Mouse (Mus musculus) activated CD4-positive, CD25-positive, alpha-beta regulatory T cell, adult 4 months (primary cell): ENCODE data around the gene Cped1. TPM values are rescaled to one million over a fixed set of nuclear protein-coding genes. Genes with fewer than 3 reads are reported as not detected.

Experiments
- polyA plus RNA-seq, 2 experiments: library from polyadenylated mRNA; unstranded; fragments of 100-300 nt; shearing (Covaris generic); gene quantifications; one replicate each; pipeline ENCODE4 v1.2.1; 2017

The Cped1 gene
- polyA plus RNA-seq, 2 experiments from 2014 or later: 0.29 TPM; not detected in 1

Other genes starting within 250 kb of the Cped1 start
- gene Tspan12, start 133.4 kb upstream of the Cped1 start, polyA plus RNA-seq: not detected
- gene Ing3, start 36.3 kb upstream of the Cped1 start, polyA plus RNA-seq: 100 to 1,000 TPM in 1 of 2 experiments, 10 to 100 TPM in 1; 57.6 to 114 TPM